Mouse (Mus musculus): ENCODE measurements around the gene Pcx.

- TF ChIP-seq CTCF (IDR thresholded peaks at IDR 0.05; ENCODE audit: control insufficient read depth, insufficient read depth, insufficient read length): no peak
- no peak for TF ChIP-seq MAX (IDR thresholded peaks at IDR 0.05)
- TF ChIP-seq USF1 (IDR thresholded peaks at IDR 0.05; ENCODE audit: low read depth): no peak
- no peak for TF ChIP-seq MYOD1 (IDR thresholded peaks at IDR 0.05; ENCODE audit: control insufficient read depth, insufficient read length, low read depth)
- TF ChIP-seq CEBPB (IDR thresholded peaks at IDR 0.05; ENCODE audit: low read depth): no peak
Measured at GRCm38 (mm10) chr19:4481326-4481725, 28.9 kb upstream of the Pcx start.
